Mouse (Mus musculus) heart, postnatal 0 days (tissue): ENCODE results near the gene Ldah.

Experiments used
- CTCF ChIP-seq: IDR thresholded peaks from 2 replicates; pipeline ENCODE4 v1.5.1; 2016; ENCODE audit warnings: antibody characterized with exemption, control low read depth, low read depth
- EP300 ChIP-seq: IDR thresholded peaks from 2 replicates; pipeline ENCODE4 v1.6.1; 2016; ENCODE audit warnings: antibody characterized with exemption, low read depth

DNA sequence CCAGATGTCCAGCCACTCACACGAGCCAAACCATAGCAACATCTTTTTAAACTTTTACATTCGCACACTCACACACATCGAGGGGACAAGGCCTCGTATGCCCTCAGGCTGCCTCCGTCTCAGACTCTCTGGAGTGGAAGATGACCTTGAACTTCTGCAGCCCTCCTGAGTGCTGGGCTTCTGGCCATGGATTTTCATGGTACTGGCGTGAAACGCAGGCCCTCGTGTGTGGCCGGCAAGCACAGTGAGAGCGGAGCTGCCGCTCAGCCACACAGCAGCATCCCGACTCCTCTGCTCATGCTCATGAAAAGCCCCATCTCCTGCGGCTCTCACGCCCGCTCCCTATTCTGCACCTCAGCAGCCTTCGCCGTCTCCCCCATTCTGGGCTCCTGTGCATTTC lies 103.1 kb downstream of the Ldah start:
- no peak for TF ChIP-seq CTCF
- TF ChIP-seq EP300, result no peak
